Mouse (Mus musculus) fibroblast of lung, adult 2 months (primary cell): ENCODE results near the gene Eid2.
A peak's percentile ranks its signal among the peaks of the same experiment; 100 is the strongest.

Experiments
- DNase-seq: peaks from one replicate; pipeline ENCODE4 v3.0.0-alpha.2; 2011; ENCODE audit warnings: low read depth

Gene Eid2

DNA sequence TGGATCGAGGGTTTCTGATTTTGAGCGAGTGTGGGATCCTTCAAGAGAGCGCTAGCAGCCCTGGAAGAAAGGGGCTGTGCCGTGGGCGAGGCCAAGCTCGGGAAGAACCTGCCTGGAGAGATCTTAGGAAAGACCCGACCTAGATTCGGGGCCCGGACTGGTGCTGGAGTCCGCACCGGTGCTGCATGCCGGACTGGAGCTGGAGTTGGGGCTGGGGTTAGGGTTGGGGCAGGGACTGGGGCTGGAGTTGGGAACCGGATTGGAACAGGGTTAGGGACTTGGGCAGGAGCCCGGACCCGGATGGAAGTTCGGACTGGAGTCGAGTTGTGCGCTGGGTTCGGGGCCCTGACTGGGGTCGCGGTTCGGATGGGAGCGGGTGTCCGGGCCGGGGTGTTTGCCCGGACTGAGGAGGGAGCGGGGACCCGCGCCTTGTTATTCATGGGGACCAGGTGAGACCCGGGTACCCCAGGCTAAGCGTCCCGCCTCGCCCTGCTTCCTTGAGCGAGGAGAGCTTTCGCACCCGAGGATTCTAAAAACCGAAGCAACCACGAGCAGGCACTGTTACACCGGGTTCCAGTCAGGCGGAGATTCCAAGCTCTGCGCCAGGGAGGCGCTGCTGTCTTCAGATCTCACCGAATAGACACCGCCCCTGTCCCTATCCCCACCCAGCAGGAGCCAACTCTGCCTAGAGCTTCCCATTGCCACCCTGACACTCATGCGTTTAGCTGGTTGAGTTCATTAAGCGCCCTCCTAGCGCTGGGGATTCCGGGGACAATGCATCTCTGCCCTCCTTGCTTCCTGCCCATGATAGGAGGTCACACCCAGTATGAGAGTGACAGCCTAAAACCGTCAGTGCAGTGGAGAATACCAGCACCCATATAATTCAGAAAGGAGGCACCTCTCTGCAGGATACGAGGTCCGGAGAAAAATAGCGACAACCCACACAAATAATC is 23.2 kb downstream of the Eid2 start, which contains the start of gene Selenov:
Gene Selenov (minus strand): TSS at position 549 of the 953 bp plus-strand sequence.
- DNase-seq = no peak

DNA sequence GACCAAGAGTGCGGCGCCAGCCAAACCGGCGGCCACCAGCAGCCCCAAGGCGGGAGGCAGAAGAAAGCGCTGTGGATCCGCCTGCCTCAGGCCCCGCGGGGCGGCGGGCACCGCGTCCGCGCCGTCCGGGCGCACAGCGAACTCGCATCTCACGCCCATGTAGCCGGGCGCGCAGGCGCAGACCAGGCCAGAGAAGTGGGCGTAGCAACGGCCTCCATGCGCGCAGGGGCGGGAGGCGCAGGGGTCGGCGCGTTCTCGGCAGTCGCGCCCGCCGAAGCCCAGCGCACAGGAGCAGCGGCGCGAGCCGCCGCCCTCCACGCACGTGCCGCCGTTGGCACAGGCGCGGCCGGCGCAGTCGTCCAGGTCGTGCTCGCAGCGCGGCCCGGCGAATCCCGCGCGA is 26.8 kb downstream of the Eid2 start:
- no peak for DNase-seq

DNA sequence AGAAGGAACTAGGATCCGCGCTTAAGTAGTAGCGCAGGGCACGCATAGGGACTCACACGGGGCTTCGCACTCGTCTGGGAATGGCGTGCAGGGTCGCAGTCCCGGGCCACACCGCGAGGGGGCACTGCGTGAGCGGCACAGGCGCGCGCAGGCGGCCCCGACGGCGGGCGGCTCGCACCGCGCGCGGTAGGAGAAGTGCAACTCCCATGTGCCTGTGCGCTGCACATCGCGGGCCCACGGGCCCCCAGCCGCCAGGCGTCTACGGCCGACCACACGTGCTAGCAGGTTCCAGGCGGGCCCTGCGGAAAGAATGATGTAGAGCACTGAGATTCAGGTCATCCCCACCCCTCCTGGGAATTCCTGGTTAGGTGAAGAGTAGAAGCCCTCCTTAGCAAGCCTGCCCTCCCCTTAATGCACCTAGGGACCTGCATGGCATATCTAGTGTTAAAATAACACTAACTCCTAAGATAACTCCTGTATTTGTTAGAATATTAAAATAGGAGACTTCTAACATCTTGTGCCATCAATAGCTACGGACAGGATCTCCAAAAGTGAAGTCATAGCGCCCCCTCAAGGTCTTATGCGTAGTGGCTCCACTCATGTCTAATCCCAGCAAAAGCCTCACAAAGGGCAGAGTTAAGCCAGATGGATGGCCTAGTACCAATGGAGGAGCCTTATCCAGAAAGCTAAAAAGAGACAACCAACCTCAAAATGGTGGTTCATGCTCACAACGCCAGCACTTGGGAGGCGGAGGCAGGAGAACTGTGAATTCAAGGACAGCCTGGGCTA is 31.4 kb downstream of the Eid2 start:
- peak; percentile 20 for DNase-seq

DNA sequence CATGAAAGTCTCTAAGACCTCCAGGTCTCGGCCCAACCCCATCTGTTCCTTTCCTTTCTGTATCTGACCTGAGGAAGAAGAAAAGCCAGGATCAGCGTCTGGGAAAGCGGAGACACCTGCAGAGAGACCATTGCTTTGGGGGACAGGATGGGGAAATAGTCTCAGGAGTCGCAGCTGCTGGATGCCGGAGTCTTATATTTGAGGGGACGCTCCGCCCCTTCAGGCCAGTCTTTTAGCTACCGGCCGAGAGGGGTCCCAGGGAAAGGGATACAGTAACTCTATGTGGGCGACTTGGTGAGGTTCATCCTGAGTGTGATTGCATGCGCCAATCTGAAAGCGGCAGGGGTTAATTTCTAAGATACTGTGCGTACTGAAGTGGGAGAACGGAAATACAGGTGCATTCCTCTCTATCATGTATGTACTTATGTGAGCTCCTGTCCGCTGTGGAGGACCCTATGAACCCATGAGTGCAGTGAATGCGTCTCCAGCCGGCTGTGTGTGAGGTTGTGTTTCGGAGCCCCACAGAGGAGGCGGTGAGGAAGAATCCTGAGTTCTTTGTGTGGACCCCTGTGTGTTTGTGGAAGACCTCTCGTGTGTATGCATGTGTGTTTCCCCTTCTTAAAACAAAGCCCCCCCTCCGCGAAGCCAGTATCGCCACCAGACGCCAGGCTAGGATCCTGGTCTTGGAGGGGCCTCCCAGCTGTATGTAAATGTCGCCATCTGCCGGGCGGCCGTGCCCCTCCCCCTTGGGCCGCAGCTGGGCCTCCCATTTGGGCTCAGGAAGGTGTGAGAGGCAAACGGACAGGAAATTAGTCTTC is 34.1 kb downstream of the Eid2 start, which contains the start of gene Dll3:
Gene Dll3 (minus strand): TSS at position 623 of the 818 bp plus-strand sequence.
- no peak for DNase-seq

DNA sequence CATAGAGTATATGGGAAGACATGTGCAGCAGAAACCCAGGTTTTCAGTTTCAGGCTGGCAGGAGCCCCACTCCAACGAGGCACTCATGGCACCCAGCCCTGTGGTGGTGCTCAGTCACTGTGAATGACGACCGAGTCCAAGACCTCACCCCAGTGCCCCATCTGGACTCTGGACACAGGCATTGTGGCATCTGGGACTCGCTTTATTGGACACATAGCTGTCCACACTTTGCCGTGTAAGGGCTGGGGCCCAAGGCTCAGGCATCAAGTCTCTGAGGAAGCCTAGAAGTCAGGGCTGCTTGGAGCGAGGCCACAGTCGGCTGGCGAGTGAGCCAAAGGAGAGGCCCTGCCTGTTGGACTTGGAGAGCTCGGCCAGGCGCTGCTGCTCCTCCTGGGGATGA is 38.0 kb downstream of the Eid2 start:
- DNase-seq = no peak

DNA sequence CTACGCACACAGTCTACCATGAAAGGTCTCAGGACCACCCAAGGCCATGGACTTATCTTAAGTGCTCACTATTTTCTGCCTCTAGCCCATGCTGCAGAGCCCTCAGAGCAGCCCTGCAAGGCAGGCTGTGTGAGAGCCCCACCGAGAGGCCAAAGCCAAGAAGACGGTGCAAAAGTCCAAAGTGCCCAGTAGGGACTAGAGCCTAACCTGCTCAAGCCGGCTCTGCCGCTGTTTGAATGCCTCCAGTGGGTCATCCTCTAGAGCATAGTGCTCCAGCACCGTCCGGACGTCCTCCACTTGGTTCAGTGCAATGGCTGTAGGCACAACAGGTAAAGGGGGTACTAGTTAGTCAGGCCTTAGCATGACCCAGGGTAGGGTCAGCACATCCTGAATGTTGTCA is 38.5 kb downstream of the Eid2 start:
- no peak for DNase-seq

DNA sequence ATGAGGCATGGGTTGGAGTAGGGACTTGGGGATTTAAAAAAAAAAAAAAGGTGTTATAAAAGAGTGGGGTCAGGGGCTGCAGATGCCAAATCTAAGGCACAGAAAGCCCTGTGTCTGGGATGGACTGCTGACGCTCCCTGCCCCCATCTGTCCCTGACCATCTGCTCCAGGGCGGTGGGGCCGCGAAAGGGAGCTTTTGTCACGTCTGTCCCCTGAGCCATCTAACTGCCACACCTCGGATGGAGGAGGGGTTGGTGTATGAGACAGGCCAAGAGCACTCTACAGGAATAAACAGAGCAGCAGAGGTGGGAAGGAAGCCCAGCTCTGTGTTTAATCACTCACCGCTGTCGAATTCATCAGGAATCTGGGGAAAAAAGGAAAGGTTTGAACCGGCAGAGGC is 42.1 kb downstream of the Eid2 start:
- no peak for DNase-seq

DNA sequence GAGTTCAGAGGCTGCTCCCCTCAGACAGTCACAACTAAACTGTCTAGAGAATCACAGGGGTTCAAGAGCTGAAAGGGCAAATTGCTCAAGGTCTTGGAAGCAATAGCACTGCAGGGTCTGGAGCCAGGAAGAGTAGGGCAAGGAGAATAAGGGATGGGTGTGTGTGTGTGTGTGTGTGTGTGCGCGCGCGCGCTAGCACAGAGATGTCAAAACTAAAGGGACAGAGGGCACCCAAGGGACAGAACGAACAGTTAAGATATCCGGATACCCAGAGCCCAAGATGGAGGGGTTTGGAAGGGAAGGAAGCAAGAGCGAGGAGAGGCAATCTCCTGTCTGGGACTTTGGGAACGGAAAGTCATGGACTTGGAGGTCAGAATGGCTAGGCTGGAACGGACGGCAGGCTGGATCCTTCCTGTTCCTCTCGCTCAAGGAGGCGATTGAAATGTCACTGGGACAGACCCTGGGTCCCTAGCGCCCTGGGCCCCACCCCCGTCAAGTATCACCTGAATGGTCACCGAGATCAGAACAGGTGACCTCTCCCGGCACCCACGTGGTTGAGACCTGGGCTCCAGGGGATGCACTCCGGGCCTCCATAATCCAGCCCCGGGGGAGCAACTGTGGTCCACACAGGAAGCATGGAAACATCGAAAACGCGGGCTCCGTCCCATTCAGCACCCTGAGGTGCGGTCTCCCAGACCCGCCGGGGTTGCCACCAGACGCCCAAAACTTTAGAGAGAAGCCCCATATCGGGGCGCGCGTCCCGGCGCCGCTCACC is 43.7 kb downstream of the Eid2 start:
- no peak for DNase-seq

DNA sequence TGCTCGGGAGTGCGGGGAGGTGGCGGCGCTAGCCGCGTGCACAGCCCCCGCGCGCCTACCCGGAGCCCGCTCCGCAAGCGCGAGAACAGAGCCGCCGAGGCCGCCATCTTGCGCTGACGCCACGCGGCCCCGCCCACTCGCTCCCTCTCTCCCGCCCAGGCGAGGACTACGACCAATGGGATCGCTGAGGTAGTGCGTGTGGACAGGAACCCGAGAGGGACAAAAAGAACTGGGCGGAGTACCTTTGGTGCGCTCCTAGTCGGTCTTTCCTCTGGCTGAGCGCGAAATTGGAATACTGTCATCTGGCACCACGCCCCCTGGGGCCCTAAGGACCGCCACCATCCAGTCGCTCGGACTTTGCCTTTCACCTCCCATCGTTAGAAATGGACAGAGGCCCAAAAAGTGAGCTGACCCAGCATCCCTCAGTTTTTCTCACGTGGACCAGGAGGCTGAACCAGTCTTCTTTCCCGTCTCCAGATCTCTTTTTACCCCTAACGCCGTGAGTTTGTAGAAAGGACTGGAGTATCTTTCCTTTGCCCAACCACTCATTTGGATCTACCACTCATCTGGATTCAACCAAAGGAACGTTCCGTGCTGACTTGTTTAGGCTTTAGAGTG is 44.4 kb downstream of the Eid2 start, which contains the start of gene Timm50:
Gene Timm50 (minus strand): TSS at position 147 of the 618 bp plus-strand sequence.
- peak; percentile 94 for DNase-seq

DNA sequence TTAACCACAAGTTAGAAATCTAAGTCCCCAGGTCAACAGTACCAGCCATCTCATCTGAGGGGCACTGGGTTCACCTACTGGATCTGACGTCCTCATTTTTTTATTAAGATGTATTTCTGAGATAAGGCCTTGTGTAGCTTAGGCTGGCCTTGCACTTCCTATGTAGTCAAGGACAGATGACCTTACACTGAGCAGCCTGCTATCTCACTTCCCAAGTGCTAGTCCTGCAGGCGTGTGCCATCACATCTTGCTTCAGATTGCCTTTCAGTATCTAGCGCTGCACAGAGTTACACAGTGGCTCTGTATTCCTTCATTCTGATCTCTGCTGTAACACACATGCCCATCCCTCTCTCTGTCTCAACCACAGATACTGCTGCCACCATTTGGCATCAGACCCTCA is 50.4 kb downstream of the Eid2 start:
- no peak for DNase-seq

DNA sequence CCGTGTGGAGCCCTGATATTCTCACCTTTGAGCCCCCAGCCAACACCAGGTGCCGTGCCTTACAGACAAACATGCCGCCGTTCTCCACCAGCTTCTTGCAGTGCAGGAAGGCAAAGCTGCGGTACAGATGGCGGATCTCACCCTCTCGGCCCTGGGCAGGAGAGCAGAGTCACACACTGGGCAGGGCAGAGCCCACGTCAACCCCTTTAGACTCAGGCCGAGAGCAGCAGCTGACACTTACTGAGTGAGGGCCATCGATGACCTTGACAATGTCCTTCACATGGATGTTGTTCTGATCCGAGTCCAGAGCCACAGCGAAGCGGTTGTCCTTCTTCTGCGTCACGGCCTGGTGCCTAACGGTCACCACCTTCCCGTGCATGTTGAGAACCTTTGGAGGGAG is 51.0 kb downstream of the Eid2 start:
- no peak for DNase-seq
